Mouse (Mus musculus): ENCODE data around the gene Pfkfb3. TPM values are rescaled to one million over a fixed set of nuclear protein-coding genes. Genes with fewer than 3 reads are reported as not detected.

The Pfkfb3 gene
- polyA plus RNA-seq, 1 experiment from 2014 or later = 27.5 TPM

- no peak overlapping the region for H3K9ac ChIP-seq
- no peaks in the 10 kb centered on the region for H3K4me1 ChIP-seq (replicated peaks)
- H3K27ac ChIP-seq = no peak overlapping the region
- no peaks in the 10 kb centered on the region for H3K27me3 ChIP-seq
- WGBS = 89% methylated on average over 3 of the region's 3 CpGs
- no peak overlapping the region for H3K4me2 ChIP-seq
- H3K4me3 ChIP-seq = no peak overlapping the region
- no peaks in the 10 kb centered on the region for H3K36me3 ChIP-seq
- 0 out of 2 replicates have a peak, but pooled peaks have one; percentile 5 for ATAC-seq (ENCODE audit: low FRiP score)
- H3K9me3 ChIP-seq = no peaks in the 10 kb centered on the region
Measured at GRCm38 (mm10) chr2:11566898-11567297, 13.0 kb upstream of the Pfkfb3 start.

- no peak for ATAC-seq (ENCODE audit: low FRiP score)
- Histone ChIP-seq H3K4me3 (no peak overlapping the region), H3K36me3 (no peaks in the 10 kb centered on the region), H3K4me2 (no peak overlapping the region), H3K27me3 (no peaks in the 10 kb centered on the region), H3K9me3 (no peaks in the 10 kb centered on the region), H3K27ac (no peak overlapping the region), H3K4me1 (replicated peaks) (no peaks in the 10 kb centered on the region), H3K9ac (no peak overlapping the region)
- 44% methylated on average over 7 of the region's 7 CpGs for WGBS
Measured at GRCm38 (mm10) chr2:11566241-11566640, 12.4 kb upstream of the Pfkfb3 start.

- no peak overlapping the region for H3K4me2 ChIP-seq
- no peaks in the 10 kb centered on the region for H3K36me3 ChIP-seq
- H3K9ac ChIP-seq = no peak overlapping the region
- no peak overlapping the region for H3K27ac ChIP-seq
- no peaks in the 10 kb centered on the region for H3K27me3 ChIP-seq
- ATAC-seq (ENCODE audit: low FRiP score) = no peak
- WGBS = 89% methylated on average over 6 of the region's 6 CpGs
- no peaks in the 10 kb centered on the region for H3K9me3 ChIP-seq
- H3K4me1 ChIP-seq (replicated peaks) = no peaks in the 10 kb centered on the region
- H3K4me3 ChIP-seq = no peak overlapping the region
Measured at GRCm38 (mm10) chr2:11564768-11565167, 10.9 kb upstream of the Pfkfb3 start.

- Histone ChIP-seq H3K27me3 (no peaks in the 10 kb centered on the region), H3K9ac (no peak overlapping the region), H3K9me3 (no peaks in the 10 kb centered on the region), H3K4me2 (no peak overlapping the region), H3K36me3 (no peaks in the 10 kb centered on the region), H3K4me1 (replicated peaks) (no peaks in the 10 kb centered on the region), H3K27ac (no peak overlapping the region), H3K4me3 (no peak overlapping the region)
- no peak for ATAC-seq (ENCODE audit: low FRiP score)
- WGBS = 92% methylated on average over 17 of the region's 17 CpGs
Measured at GRCm38 (mm10) chr2:11563256-11563655, 9.4 kb upstream of the Pfkfb3 start.

GRCm38 (mm10) chr2:11558654-11559053, 4.8 kb upstream of the Pfkfb3 start:
- H3K4me3 ChIP-seq = no peak overlapping the region
- no peak overlapping the region for H3K4me2 ChIP-seq
- H3K9me3 ChIP-seq = no peaks in the 10 kb centered on the region
- H3K4me1 ChIP-seq (replicated peaks) = 0 out of 2 replicates have a peak, but pooled peaks cover 8% of the 10 kb centered on the region
- no peak overlapping the region for H3K27ac ChIP-seq
- H3K9ac ChIP-seq = no peak overlapping the region
- 88% methylated on average over 7 of the region's 7 CpGs for WGBS
- peaks cover 22% of the 10 kb centered on the region for H3K27me3 ChIP-seq
- H3K36me3 ChIP-seq = no peaks in the 10 kb centered on the region
- ATAC-seq (ENCODE audit: low FRiP score) = no peak

GRCm38 (mm10) chr2:11557244-11557643, 3.4 kb upstream of the Pfkfb3 start:
- Histone ChIP-seq H3K4me3 (no peak overlapping the region), H3K27ac (no peak overlapping the region), H3K4me2 (no peak overlapping the region), H3K27me3 (peaks cover 36% of the 10 kb centered on the region), H3K9me3 (no peaks in the 10 kb centered on the region), H3K36me3 (no peaks in the 10 kb centered on the region), H3K4me1 (replicated peaks) (peaks cover 22% of the 10 kb centered on the region), H3K9ac (no peak overlapping the region)
- 63% methylated on average over 3 of the region's 3 CpGs for WGBS
- ATAC-seq (ENCODE audit: low FRiP score) = no peak

GRCm38 (mm10) chr2:11555316-11555715, 1.4 kb upstream of the Pfkfb3 start:
- ATAC-seq (ENCODE audit: low FRiP score) = no peak
- no peaks in the 10 kb centered on the region for H3K9me3 ChIP-seq
- H3K9ac ChIP-seq = no peak overlapping the region
- peaks cover 47% of the 10 kb centered on the region for H3K27me3 ChIP-seq
- 58% methylated on average over 6 of the region's 6 CpGs for WGBS
- no peak overlapping the region for H3K4me2 ChIP-seq
- H3K4me3 ChIP-seq = no peak overlapping the region
- peaks cover 23% of the 10 kb centered on the region for H3K4me1 ChIP-seq (replicated peaks)
- H3K27ac ChIP-seq = no peak overlapping the region
- H3K36me3 ChIP-seq = no peaks in the 10 kb centered on the region

- Histone ChIP-seq H3K9ac (peak overlapping the region; percentile 79), H3K9me3 (no peaks in the 10 kb centered on the region), H3K27ac (no peak overlapping the region), H3K4me1 (replicated peaks) (peaks cover 23% of the 10 kb centered on the region), H3K27me3 (peaks cover 55% of the 10 kb centered on the region), H3K36me3 (no peaks in the 10 kb centered on the region), H3K4me3 (peak overlapping the region; percentile 66), H3K4me2 (peak overlapping the region; percentile 99)
- peak; percentile 40 for ATAC-seq (ENCODE audit: low FRiP score)
- 3% methylated on average over 15 of the region's 15 CpGs for WGBS
Measured at GRCm38 (mm10) chr2:11552966-11553451, 868 bp downstream of the Pfkfb3 start.

GRCm38 (mm10) chr2:11552297-11552821, 1.5 kb downstream of the Pfkfb3 start:
- H3K9ac ChIP-seq = no peak overlapping the region
- no peak overlapping the region for H3K27ac ChIP-seq
- peaks cover 23% of the 10 kb centered on the region for H3K4me1 ChIP-seq (replicated peaks)
- H3K4me2 ChIP-seq = peak overlapping the region; percentile 99
- peaks cover 55% of the 10 kb centered on the region for H3K27me3 ChIP-seq
- H3K9me3 ChIP-seq = no peaks in the 10 kb centered on the region
- no peaks in the 10 kb centered on the region for H3K36me3 ChIP-seq
- ATAC-seq (ENCODE audit: low FRiP score) = peak; percentile 43; the same call in 1 of the 2 replicates
- no peak overlapping the region for H3K4me3 ChIP-seq
- WGBS = 9% methylated on average over 9 of the region's 9 CpGs

- Histone ChIP-seq H3K4me2 (no peak overlapping the region), H3K4me1 (replicated peaks) (peaks cover 23% of the 10 kb centered on the region), H3K9ac (no peak overlapping the region), H3K36me3 (no peaks in the 10 kb centered on the region), H3K4me3 (no peak overlapping the region), H3K27me3 (peaks cover 55% of the 10 kb centered on the region), H3K9me3 (no peaks in the 10 kb centered on the region), H3K27ac (no peak overlapping the region)
- WGBS = 40% methylated on average over 1 of the region's 1 CpGs
- ATAC-seq (ENCODE audit: low FRiP score) = no peak
Measured at GRCm38 (mm10) chr2:11551726-11552125, 2.2 kb downstream of the Pfkfb3 start.

- Histone ChIP-seq H3K27ac (no peak overlapping the region), H3K4me3 (no peak overlapping the region), H3K4me2 (no peak overlapping the region), H3K9me3 (no peaks in the 10 kb centered on the region), H3K36me3 (no peaks in the 10 kb centered on the region), H3K9ac (no peak overlapping the region), H3K4me1 (replicated peaks) (peaks cover 14% of the 10 kb centered on the region), H3K27me3 (peaks cover 32% of the 10 kb centered on the region)
- 90% methylated on average over 10 of the region's 10 CpGs for WGBS
- ATAC-seq (ENCODE audit: low FRiP score) = no peak
Measured at GRCm38 (mm10) chr2:11548508-11548907, 5.4 kb downstream of the Pfkfb3 start.

GRCm38 (mm10) chr2:11547609-11548008, 6.3 kb downstream of the Pfkfb3 start:
- H3K4me3 ChIP-seq = no peak overlapping the region
- H3K9me3 ChIP-seq = no peaks in the 10 kb centered on the region
- 73% methylated on average over 2 of the region's 2 CpGs for WGBS
- no peak for ATAC-seq (ENCODE audit: low FRiP score)
- H3K36me3 ChIP-seq = no peaks in the 10 kb centered on the region
- no peak overlapping the region for H3K27ac ChIP-seq
- H3K4me1 ChIP-seq (replicated peaks) = peaks cover 5% of the 10 kb centered on the region
- H3K4me2 ChIP-seq = no peak overlapping the region
- H3K9ac ChIP-seq = no peak overlapping the region
- H3K27me3 ChIP-seq = peaks cover 23% of the 10 kb centered on the region

- Histone ChIP-seq H3K27ac (no peak overlapping the region), H3K4me2 (no peak overlapping the region), H3K27me3 (peaks cover 15% of the 10 kb centered on the region), H3K9ac (no peak overlapping the region), H3K9me3 (no peaks in the 10 kb centered on the region), H3K4me3 (no peak overlapping the region), H3K36me3 (no peaks in the 10 kb centered on the region), H3K4me1 (replicated peaks) (no peaks in the 10 kb centered on the region)
- no peak for ATAC-seq (ENCODE audit: low FRiP score)
- WGBS = 87% methylated on average over 8 of the region's 8 CpGs
Measured at GRCm38 (mm10) chr2:11546091-11546490, 7.8 kb downstream of the Pfkfb3 start.
